Mouse (Mus musculus) cerebellum, adult 2 months (tissue): ENCODE data around the gene Olfr1454. TPM values are rescaled to one million over a fixed set of nuclear protein-coding genes. Genes with fewer than 3 reads are reported as not detected.

ENCODE experiments used
- DNase-seq, 2 experiments: peaks; one replicate each; pipeline ENCODE4 v3.0.0; 2021
- H3K27ac ChIP-seq: fragments of 200-500 bp; 2 replicates; pipeline ENCODE4 v1.5.1; 2012; ENCODE audit warnings: low read length, control low read depth, inconsistent platforms; ENCODE audit not compliant: insufficient read depth
- H3K27me3 ChIP-seq: fragments of 200-500 bp; 2 replicates; pipeline ENCODE4 v1.6.1; 2012; ENCODE audit warnings: inconsistent platforms, mild to moderate bottlenecking, low read length, moderate library complexity; ENCODE audit not compliant: control insufficient read depth, insufficient read depth
- H3K4me1 ChIP-seq: fragments of 200-500 bp; 2 replicates; pipeline ENCODE4 v1.6.1; 2011; ENCODE audit warnings: low read length; ENCODE audit not compliant: control insufficient read depth, insufficient read depth
- H3K4me3 ChIP-seq: fragments of 200-500 bp; replicated peaks from 2 replicates; pipeline ENCODE3; 2011; ENCODE audit warnings: mild to moderate bottlenecking, low read depth, low read length, control low read depth; ENCODE audit not compliant: insufficient read depth
- CTCF ChIP-seq: fragments of 200-500 bp; IDR thresholded peaks from 2 replicates; pipeline ENCODE4 v1.5.1; 2011; ENCODE audit warnings: low read depth, mild to moderate bottlenecking, control low read depth, low read length, moderate library complexity, borderline replicate concordance; ENCODE audit not compliant: insufficient read depth
- POLR2A ChIP-seq: fragments of 200-500 bp; IDR thresholded peaks from 2 replicates; pipeline ENCODE4 v1.6.1; 2011; ENCODE audit warnings: low read length, control low read depth, borderline replicate concordance; ENCODE audit not compliant: insufficient read depth
- WGBS: fragments of 180-500 bp; shearing (Covaris S2); methylation state at CpG from one replicate; pipeline ENCODE4 v1.1.7; 2018; 5-methylcytosine and 5-hydroxymethylcytosine counted together
- polyA plus RNA-seq: library from polyadenylated mRNA; depleted of rRNA; stranded (reverse); fragments of >200 nt; gene quantifications from 2 replicates; pipeline ENCODE4 v1.2.3, GENCODE M21; 2012; rRNA removed

The Olfr1454 gene
- not detected in 2 replicates for polyA plus RNA-seq

DNA sequence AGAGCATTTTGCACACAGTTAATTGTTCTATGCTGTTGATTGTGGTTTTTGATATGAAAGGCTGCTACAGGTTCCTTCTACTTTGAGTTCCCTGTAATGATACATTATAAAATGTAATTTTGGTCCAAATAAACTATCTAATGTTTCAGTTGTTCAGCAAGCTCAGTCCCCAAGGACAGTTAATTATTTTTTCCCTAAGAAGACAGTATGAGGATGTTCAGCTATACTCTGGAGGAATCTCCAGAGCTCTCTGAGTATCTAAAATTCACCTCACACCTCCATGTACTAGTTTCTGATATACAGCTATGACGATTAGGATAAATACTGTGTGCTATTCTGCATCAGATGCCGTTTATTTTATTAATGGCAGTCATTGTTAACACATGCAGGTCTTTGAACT lies at the start of gene Olfr1454:
TSS of gene Olfr1454 (plus strand) at position 301 of the 400 bp plus-strand sequence.
- no peak for DNase-seq
- Histone ChIP-seq H3K27ac (no peak within 1 kb of the TSS), H3K4me3 (no peak within 1 kb of the TSS), H3K4me1 (no peaks in the 10 kb centered on the region), H3K27me3 (no peaks in the 10 kb centered on the region)
- TF ChIP-seq POLR2A, result no peak
- no peak for TF ChIP-seq CTCF
- 52% methylated on average over 2 of the region's 2 CpGs for WGBS

DNA sequence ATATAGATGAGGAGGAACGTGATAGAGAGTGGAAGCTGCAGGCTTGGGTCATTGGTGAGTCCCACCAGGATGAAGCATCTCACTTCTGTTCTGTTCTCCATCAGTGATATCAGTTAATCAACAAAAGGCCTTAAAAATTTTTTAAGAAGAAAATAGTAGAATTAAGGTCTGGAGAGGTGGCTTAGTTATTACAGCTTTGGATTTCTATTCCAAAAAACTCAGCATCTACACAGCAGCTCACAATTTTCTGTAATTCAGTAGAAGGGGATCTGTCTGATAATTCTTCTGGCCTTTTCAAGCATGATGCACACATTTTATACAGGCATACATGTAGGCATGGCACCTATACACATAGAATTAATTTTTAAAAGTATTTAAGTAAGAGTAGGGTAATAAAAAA lies 32.2 kb upstream of the Olfr1454 start, which contains the start of gene Olfr1453:
TSS of gene Olfr1453 (minus strand) at position 101 of the 400 bp plus-strand sequence.
- WGBS, result 21% methylated on average over 1 of the region's 1 CpGs
- no peak for DNase-seq
- no peak for TF ChIP-seq CTCF
- no peak for TF ChIP-seq POLR2A
- H3K4me1 ChIP-seq, result no peaks in the 10 kb centered on the region
- H3K4me3 ChIP-seq, result no peak within 1 kb of the TSS
- H3K27ac ChIP-seq, result no peak within 1 kb of the TSS
- H3K27me3 ChIP-seq, result no peaks in the 10 kb centered on the region

DNA sequence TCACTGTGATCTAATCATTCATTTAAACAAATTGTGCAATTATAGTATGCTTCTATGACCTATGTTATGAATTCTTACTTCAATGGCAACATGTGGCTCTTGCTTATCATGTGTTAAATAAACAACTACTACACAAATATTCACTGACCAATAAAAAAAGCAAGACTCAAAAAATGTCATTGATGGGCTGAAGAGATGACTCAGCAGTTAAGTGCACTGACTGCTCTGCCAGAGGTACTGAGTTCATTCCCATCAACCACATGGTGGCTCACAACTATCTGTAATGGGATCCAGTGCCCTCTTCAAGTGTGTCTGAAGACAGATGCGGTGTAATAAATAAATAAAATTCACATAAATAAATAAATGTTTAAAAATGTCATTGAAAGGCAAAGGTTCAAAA lies 33.5 kb downstream of the Olfr1454 start:
- TF ChIP-seq POLR2A (no peak), CTCF (no peak)
- DNase-seq, result no peak
- WGBS, result 82% methylated on average over 1 of the region's 1 CpGs
- no peaks in the 10 kb centered on the region for H3K4me1 ChIP-seq
- H3K4me3 ChIP-seq, result no peak overlapping the region
- no peak overlapping the region for H3K27ac ChIP-seq
- no peaks in the 10 kb centered on the region for H3K27me3 ChIP-seq

DNA sequence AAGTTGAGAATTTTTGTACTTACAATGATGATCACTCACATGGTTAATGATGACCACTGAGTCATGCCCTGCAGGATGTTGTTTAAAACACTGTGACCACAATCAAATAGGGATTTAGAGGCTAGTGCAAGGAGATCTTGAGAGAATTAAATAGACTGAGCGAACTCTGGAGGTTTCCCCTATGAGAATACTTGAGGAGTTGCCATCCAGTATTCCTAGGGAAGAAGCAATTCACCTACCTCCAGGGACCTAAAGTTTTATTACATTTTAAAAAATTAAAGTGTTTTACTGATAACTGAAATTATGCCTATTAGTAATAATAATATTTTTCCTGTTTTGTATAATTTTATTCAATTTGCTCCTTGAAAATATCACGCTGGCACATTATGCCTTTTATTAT lies 37.4 kb downstream of the Olfr1454 start, which contains the start of gene Olfr1457:
TSS of gene Olfr1457 (minus strand) at position 101 of the 400 bp plus-strand sequence.
- WGBS, result 68% methylated on average over 2 of the region's 2 CpGs
- DNase-seq, result no peak
- H3K4me1 ChIP-seq, result no peaks in the 10 kb centered on the region
- no peak within 1 kb of the TSS for H3K4me3 ChIP-seq
- TF ChIP-seq CTCF (no peak), POLR2A (no peak)
- no peaks in the 10 kb centered on the region for H3K27me3 ChIP-seq
- H3K27ac ChIP-seq, result no peak within 1 kb of the TSS

DNA sequence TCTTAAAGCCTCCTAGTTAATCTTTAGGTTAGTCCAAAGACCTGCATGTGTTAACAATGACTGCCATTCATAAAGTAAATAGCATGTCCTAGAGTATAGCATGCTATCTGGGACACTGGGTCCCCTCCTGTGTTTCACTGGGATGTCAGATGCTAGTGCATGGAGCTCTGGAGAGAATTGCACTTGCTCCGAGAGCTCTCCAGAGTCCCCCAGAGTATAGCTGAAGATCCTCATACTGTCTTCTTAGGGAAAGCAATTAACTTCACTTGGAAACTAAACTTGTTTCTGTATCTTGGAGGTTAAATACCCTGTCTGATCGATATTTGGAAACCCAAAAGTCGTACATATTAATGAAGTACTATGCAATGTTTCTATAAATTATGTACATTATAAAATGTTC lies 46.3 kb downstream of the Olfr1454 start, which contains the start of gene Olfr1458:
TSS of gene Olfr1458 (minus strand) at position 101 of the 400 bp plus-strand sequence.
- TF ChIP-seq CTCF, result no peak
- TF ChIP-seq POLR2A, result no peak
- no peak for DNase-seq
- H3K27me3 ChIP-seq, result no peaks in the 10 kb centered on the region
- no peak within 1 kb of the TSS for H3K27ac ChIP-seq
- no peak within 1 kb of the TSS for H3K4me3 ChIP-seq
- 74% methylated on average over 3 of the region's 3 CpGs for WGBS
- no peaks in the 10 kb centered on the region for H3K4me1 ChIP-seq

Other genes with a start within 250 kb of the Olfr1454 start
- not detected in 2 replicates for gene Gm5244, start 213.9 kb upstream of the Olfr1454 start, polyA plus RNA-seq
- gene Olfr1444, start 203.3 kb upstream of the Olfr1454 start, polyA plus RNA-seq, result not detected in 2 replicates
- not detected in 2 replicates for gene Olfr1445, start 176.8 kb upstream of the Olfr1454 start, polyA plus RNA-seq
- not detected in 2 replicates for gene Olfr1446, start 167.1 kb upstream of the Olfr1454 start, polyA plus RNA-seq
- gene Olfr1447, start 156.9 kb upstream of the Olfr1454 start, polyA plus RNA-seq, result not detected in 2 replicates
- gene Olfr1448, start 136.2 kb upstream of the Olfr1454 start, polyA plus RNA-seq, result not detected in 2 replicates
- gene Olfr1449, start 129.8 kb upstream of the Olfr1454 start, polyA plus RNA-seq, result not detected in 2 replicates
- not detected in 2 replicates for gene Olfr1450, start 110.4 kb upstream of the Olfr1454 start, polyA plus RNA-seq
- not detected in 2 replicates for gene Olfr1451, start 65.6 kb upstream of the Olfr1454 start, polyA plus RNA-seq
- not detected in 2 replicates for gene Olfr1453, start 32.3 kb upstream of the Olfr1454 start, polyA plus RNA-seq
- not detected in 2 replicates for gene Olfr1457, start 37.3 kb downstream of the Olfr1454 start, polyA plus RNA-seq
- gene Olfr1458, start 46.2 kb downstream of the Olfr1454 start, polyA plus RNA-seq, result not detected in 2 replicates
- gene Olfr1459, start 88.9 kb downstream of the Olfr1454 start, polyA plus RNA-seq, result not detected in 2 replicates
- not detected in 2 replicates for gene Olfr1461, start 102.4 kb downstream of the Olfr1454 start, polyA plus RNA-seq
- not detected in 2 replicates for gene Olfr1462, start 125.1 kb downstream of the Olfr1454 start, polyA plus RNA-seq
- gene Olfr1463, start 170.7 kb downstream of the Olfr1454 start, polyA plus RNA-seq, result not detected in 2 replicates